Mouse (Mus musculus) olfactory bulb, adult 2 months (tissue): ENCODE measurements around the gene Gm42421. TPM values are rescaled to one million over a fixed set of nuclear protein-coding genes. Genes with fewer than 3 reads are reported as not detected.

Source experiments
- H3K27ac ChIP-seq: fragments of 200-500 bp; 2 replicates; pipeline ENCODE4 v1.5.1; 2012; ENCODE audit warnings: low read depth, low read length; ENCODE audit not compliant: insufficient read depth
- H3K4me1 ChIP-seq: fragments of 200-500 bp; 2 replicates; pipeline ENCODE4 v1.6.1; 2012; ENCODE audit warnings: low read length; ENCODE audit not compliant: control insufficient read depth, insufficient read depth
- H3K4me3 ChIP-seq: fragments of 200-500 bp; 2 replicates; pipeline ENCODE4 v1.5.1; 2012; ENCODE audit warnings: mild to moderate bottlenecking, low read depth, low read length, moderate library complexity; ENCODE audit not compliant: insufficient read depth
- CTCF ChIP-seq: fragments of 200-500 bp; IDR thresholded peaks from 2 replicates; pipeline ENCODE4 v1.5.1; 2012; ENCODE audit warnings: low read depth, mild to moderate bottlenecking, low read length, moderate library complexity; ENCODE audit not compliant: insufficient read depth
- POLR2A ChIP-seq: fragments of 200-500 bp; IDR thresholded peaks from 2 replicates; pipeline ENCODE4 v1.6.1; 2012; ENCODE audit warnings: mild to moderate bottlenecking, low read depth, low read length, moderate library complexity; ENCODE audit not compliant: insufficient read depth
- WGBS: fragments of 180-500 bp; shearing (Covaris S2); methylation state at CpG from one replicate; pipeline ENCODE4 v1.1.7; 2018; 5-methylcytosine and 5-hydroxymethylcytosine counted together
- polyA plus RNA-seq: library from polyadenylated mRNA; stranded (reverse); fragments of >200 nt; gene quantifications from 2 replicates; pipeline ENCODE4 v1.2.4, GENCODE M21; 2012; ENCODE audit warnings: low replicate concordance; ENCODE audit not compliant: missing spikeins, insufficient read depth, insufficient read length

Gene Gm42421
- polyA plus RNA-seq, result not detected in 2 replicates

GRCm38 (mm10) chr5:143927875-143928274 lies at the start of gene Gm42421:
Gene Gm42421, plus strand, starts transcription at chr5:143928175.
- TF ChIP-seq POLR2A, result no peak
- TF ChIP-seq CTCF, result no peak
- Histone ChIP-seq H3K4me3 (no peak within 1 kb of the TSS), H3K27ac (no peak within 1 kb of the TSS), H3K4me1 (peaks cover under 1% of the 10 kb centered on the region; the same call in 1 of the 2 replicates)
- WGBS, result 95% methylated on average over 8 of the region's 8 CpGs

GRCm38 (mm10) chr5:143885274-143885673 lies 42.7 kb upstream of the Gm42421 start:
- TF ChIP-seq POLR2A, result no peak
- TF ChIP-seq CTCF, result no peak
- Histone ChIP-seq H3K4me1 (no peaks in the 10 kb centered on the region), H3K4me3 (no peak overlapping the region), H3K27ac (no peak overlapping the region)
- 96% methylated on average over 3 of the region's 3 CpGs for WGBS

- H3K4me1 ChIP-seq, result no peaks in the 10 kb centered on the region
- 91% methylated on average over 6 of the region's 6 CpGs for WGBS
- no peak overlapping the region for H3K4me3 ChIP-seq
- H3K27ac ChIP-seq, result no peak overlapping the region
- no peak for TF ChIP-seq CTCF
- no peak for TF ChIP-seq POLR2A
Measured at GRCm38 (mm10) chr5:143890741-143891140, 37.2 kb upstream of the Gm42421 start.

GRCm38 (mm10) chr5:143892255-143892886 lies 35.6 kb upstream of the Gm42421 start:
- H3K4me1 ChIP-seq, result no peaks in the 10 kb centered on the region
- WGBS, result 73% methylated on average over 9 of the region's 9 CpGs
- no peak overlapping the region for H3K27ac ChIP-seq
- TF ChIP-seq POLR2A (no peak), CTCF (no peak)
- H3K4me3 ChIP-seq, result no peak overlapping the region

GRCm38 (mm10) chr5:143893396-143893795 lies 34.6 kb upstream of the Gm42421 start:
- Histone ChIP-seq H3K4me1 (no peaks in the 10 kb centered on the region), H3K4me3 (no peak overlapping the region), H3K27ac (no peak overlapping the region)
- 65% methylated on average over 5 of the region's 5 CpGs for WGBS
- TF ChIP-seq CTCF (no peak), POLR2A (no peak)

- TF ChIP-seq CTCF (no peak), POLR2A (no peak)
- no peak within 1 kb of the TSS for H3K4me3 ChIP-seq
- 91% methylated on average over 14 of the region's 14 CpGs for WGBS
- no peak within 1 kb of the TSS for H3K27ac ChIP-seq
- no peaks in the 10 kb centered on the region for H3K4me1 ChIP-seq
Measured at GRCm38 (mm10) chr5:143897635-143898330, 30.2 kb upstream of the Gm42421 start, which contains the start of gene Ankrd61. Gene Ankrd61, minus strand, starts transcription at chr5:143897685.

GRCm38 (mm10) chr5:143902111-143902510 lies 25.9 kb upstream of the Gm42421 start:
- WGBS, result 35% methylated on average over 3 of the region's 3 CpGs
- Histone ChIP-seq H3K4me1 (no peaks in the 10 kb centered on the region), H3K27ac (no peak overlapping the region), H3K4me3 (no peak overlapping the region)
- TF ChIP-seq CTCF, result no peak

GRCm38 (mm10) chr5:143903813-143904212 lies 24.2 kb upstream of the Gm42421 start:
- TF ChIP-seq POLR2A, result no peak
- TF ChIP-seq CTCF, result no peak
- Histone ChIP-seq H3K4me1 (peaks cover 3% of the 10 kb centered on the region), H3K4me3 (no peak overlapping the region), H3K27ac (no peak overlapping the region)
- WGBS, result 87% methylated on average over 4 of the region's 4 CpGs

- no peak for TF ChIP-seq POLR2A
- no peak for TF ChIP-seq CTCF
- 89% methylated on average over 8 of the region's 8 CpGs for WGBS
- Histone ChIP-seq H3K4me1 (peaks cover 3% of the 10 kb centered on the region), H3K27ac (no peak overlapping the region), H3K4me3 (no peak overlapping the region)
Measured at GRCm38 (mm10) chr5:143906429-143906828, 21.5 kb upstream of the Gm42421 start.

- peaks cover 3% of the 10 kb centered on the region for H3K4me1 ChIP-seq
- peak overlapping the region; percentile 82 for H3K4me3 ChIP-seq
- 1% methylated on average over 9 of the region's 9 CpGs for WGBS
- TF ChIP-seq CTCF, result no peak
- no peak for TF ChIP-seq POLR2A
- peak overlapping the region; percentile 43; the same call in 1 of the 2 replicates for H3K27ac ChIP-seq
Measured at GRCm38 (mm10) chr5:143908926-143909325, 19.0 kb upstream of the Gm42421 start.
